ENCODE assay signal across 15 mouse cellular contexts in genomic region chr19:53547597-53547996, GRCm38 (mm10). TPM values are rescaled to one million over a fixed set of nuclear protein-coding genes. Genes with fewer than 3 reads are reported as not detected.
DNase-seq lines count a peak whose midpoint lies in the region; ATAC-seq lines count a peak whose summit lies in the region.
"Had no signal": no experiment of that assay in that cellular context is flagged by ENCODE, and none has a peak within 500 bp of the region (broad histone marks: within the 10 kb centered on the region; RNA-seq: fewer than 3 reads in every experiment).

No protein-coding gene starts in this region.

- ATAC-seq in liver, embryonic 11.5 days (replicated peaks; ENCODE audit: low FRiP score) = no peak
- ATAC-seq in CD4-positive, CD25-positive, alpha-beta regulatory T cell, adult 4 months = peak; percentile 46
- peak; percentile 64 for ATAC-seq in megakaryocyte, adult 5-6 weeks (ENCODE audit: poor library complexity, severe bottlenecking)

- H3K9ac ChIP-seq in liver, embryonic 11.5 days (ENCODE audit: low read depth, low read length) = no peak overlapping the region
- H3K9ac ChIP-seq: liver, embryonic 14.5 days; neural tube, embryonic 12.5 days had no signal

- no peak overlapping the region for H3K4me3 ChIP-seq in liver, embryonic 11.5 days (ENCODE audit: low read depth, low read length)
- H3K4me3 ChIP-seq: erythroblast, embryonic 14.5 days; heart, adult 2 months; neural tube, embryonic 12.5 days had no signal

- no peak for DNase-seq in liver, embryonic 11.5 days (ENCODE audit: low spot score)
- no peak for DNase-seq in liver
- DNase-seq in embryo, embryonic 10.5 days (ENCODE audit: low spot score) = peak; percentile 60
- DNase-seq in left cerebral cortex, postnatal 25 days (ENCODE audit: low spot score in 2 of 2) = no peak
- DNase-seq in thymus, postnatal 14 days = no peak
- DNase-seq in cerebellum, postnatal 4 days (ENCODE audit: low spot score in 2 of 2) = no peak
- DNase-seq: adrenal gland, postnatal 10 days; heart, adult 2 months; kidney, adult 2 months; right cerebral cortex, postnatal 14 days had no signal

- no peak overlapping the region for H3K4me2 ChIP-seq in liver, embryonic 11.5 days
- H3K4me2 ChIP-seq: neural tube, embryonic 12.5 days had no signal

- 52% methylated on average over 8 of the region's 8 CpGs for WGBS in liver, embryonic 11.5 days

- no peaks in the 10 kb centered on the region for H3K9me3 ChIP-seq in liver, embryonic 11.5 days (ENCODE audit: control insufficient read depth, low read length)
- H3K9me3 ChIP-seq: neural tube, embryonic 12.5 days had no signal

- H3K27me3 ChIP-seq in liver, embryonic 11.5 days (replicated peaks; ENCODE audit: control insufficient read depth, insufficient read depth, low read length) = no peaks in the 10 kb centered on the region
- H3K27me3 ChIP-seq: neural tube, embryonic 12.5 days had no signal

- peak overlapping the region; percentile 32; the same call in 1 of the 2 replicates for H3K27ac ChIP-seq in liver, embryonic 11.5 days (ENCODE audit: low read depth, low read length)
- H3K27ac ChIP-seq: heart, adult 2 months; liver, embryonic 14.5 days; neural tube, embryonic 12.5 days had no signal

- H3K36me3 ChIP-seq in liver, embryonic 11.5 days (ENCODE audit: control insufficient read depth, insufficient read depth, low read length) = no peaks in the 10 kb centered on the region
- H3K36me3 ChIP-seq: neural tube, embryonic 12.5 days had no signal

- intact Hi-C loops in left cerebral cortex, postnatal 25 days (cut with DNase I) = no loop called here

- peaks cover 15% of the 10 kb centered on the region for H3K4me1 ChIP-seq in liver, embryonic 11.5 days (replicated peaks; ENCODE audit: control insufficient read depth, insufficient read depth, low read length)

RNA-seq across cellular contexts. Expression of gene Dusp5, which starts 18.7 kb away (rescaled TPM):
- 6.7 TPM in 2 replicates for polyA plus RNA-seq in liver, embryonic 11.5 days (2014; fragmentation: Nextera tagmentation; extraction: Ambion mirVana)
- polyA plus RNA-seq in CD4-positive, CD25-positive, alpha-beta regulatory T cell, adult 4 months (2017; shearing (Covaris generic)) = 10 to 100 TPM in 1 of 2 experiments, 1 to 10 TPM in 1; 6.7 to 11.1 TPM
- total RNA-seq in megakaryocyte, adult 5-6 weeks (2015) = 4.3 and 5.0 TPM in 2 replicates
- total RNA-seq in megakaryocyte, adult 5-6 weeks (2017) = 4.6 and 6.4 TPM in 2 replicates
- 10 to 100 TPM in 1 of 2 experiments, 1 to 10 TPM in 1; 9.9 to 11.7 TPM for total RNA-seq in left cerebral cortex, postnatal 25 days (2021)

RNA-seq across cellular contexts. Expression of gene Nutf2-ps1, which starts 41.3 kb away (rescaled TPM):
- 400 and 410 TPM in 2 replicates for polyA plus RNA-seq in liver, embryonic 11.5 days (2014; fragmentation: Nextera tagmentation; extraction: Ambion mirVana)
- polyA plus RNA-seq in CD4-positive, CD25-positive, alpha-beta regulatory T cell, adult 4 months (2017; shearing (Covaris generic)) = 100 to 1,000 TPM; 158 to 191 TPM
- total RNA-seq in megakaryocyte, adult 5-6 weeks (2015) = 36.9 and 38.7 TPM in 2 replicates
- total RNA-seq in megakaryocyte, adult 5-6 weeks (2017) = 46.3 and 61.1 TPM in 2 replicates
- total RNA-seq in left cerebral cortex, postnatal 25 days (2021) = 10 to 100 TPM; 42.7 to 54.4 TPM

RNA-seq across cellular contexts. Expression of gene Smc3, which starts 52.6 kb away (rescaled TPM):
- 80.6 and 82.5 TPM in 2 replicates for polyA plus RNA-seq in liver, embryonic 11.5 days (2014; fragmentation: Nextera tagmentation; extraction: Ambion mirVana)
- polyA plus RNA-seq in CD4-positive, CD25-positive, alpha-beta regulatory T cell, adult 4 months (2017; shearing (Covaris generic)) = 10 to 100 TPM; 38.9 to 40.8 TPM
- 91.2 and 91.7 TPM in 2 replicates for total RNA-seq in megakaryocyte, adult 5-6 weeks (2015)
- total RNA-seq in megakaryocyte, adult 5-6 weeks (2017) = 108 and 122 TPM in 2 replicates
- 10 to 100 TPM; 35.0 to 37.1 TPM for total RNA-seq in left cerebral cortex, postnatal 25 days (2021)
